Mouse (Mus musculus): ENCODE measurements at regions not wholly inside any gene's neighbourhood (a gene's known extent, or its start where the extent isn't known, plus 50 kb on each side); places are given as distances from the start of the nearest gene placed in this dataset.
A peak's percentile ranks its signal among the peaks of the same experiment; 100 is the strongest.

GRCm38 (mm10) chr16:3231566-3231965 is 359.3 kb upstream of the Olfr161 start:
- Histone ChIP-seq H3K4me1 (no peaks in the 10 kb centered on the region), H3K36me3 (replicated peaks) (0 out of 2 replicates have a peak, but pooled peaks cover 3% of the 10 kb centered on the region), H3K9ac (no peak overlapping the region), H3K9me3 (peaks cover 52% of the 10 kb centered on the region), H3K27me3 (no peaks in the 10 kb centered on the region), H3K4me2 (no peak overlapping the region), H3K27ac (no peak overlapping the region), H3K4me3 (replicated peaks) (no peak overlapping the region)
- 70% methylated on average over 3 of the region's 3 CpGs for WGBS
- ATAC-seq (ENCODE audit: low FRiP score), result peak; percentile 55; the same call in 1 of the 2 replicates

- Histone ChIP-seq H3K9me3 (peaks cover 59% of the 10 kb centered on the region), H3K4me2 (no peak overlapping the region), H3K27me3 (no peaks in the 10 kb centered on the region), H3K4me3 (replicated peaks) (no peak overlapping the region), H3K36me3 (replicated peaks) (0 out of 2 replicates have a peak, but pooled peaks cover 3% of the 10 kb centered on the region), H3K27ac (no peak overlapping the region), H3K9ac (no peak overlapping the region), H3K4me1 (no peaks in the 10 kb centered on the region)
- WGBS, result 41% methylated on average over 2 of the region's 2 CpGs
- ATAC-seq (ENCODE audit: low FRiP score), result 0 out of 2 replicates have a peak, but pooled peaks have one; percentile 15
Measured at GRCm38 (mm10) chr16:3232610-3233009, 358.2 kb upstream of the Olfr161 start.

GRCm38 (mm10) chr16:3234063-3234462 is 356.8 kb upstream of the Olfr161 start:
- H3K36me3 ChIP-seq (replicated peaks), result 0 out of 2 replicates have a peak, but pooled peaks cover 3% of the 10 kb centered on the region
- H3K4me3 ChIP-seq (replicated peaks), result no peak overlapping the region
- peaks cover 70% of the 10 kb centered on the region for H3K9me3 ChIP-seq
- WGBS, result 57% methylated on average over 2 of the region's 2 CpGs
- H3K27me3 ChIP-seq, result no peaks in the 10 kb centered on the region
- no peak overlapping the region for H3K4me2 ChIP-seq
- H3K4me1 ChIP-seq, result no peaks in the 10 kb centered on the region
- peak; percentile 43 for ATAC-seq (ENCODE audit: low FRiP score)
- H3K27ac ChIP-seq, result no peak overlapping the region
- no peak overlapping the region for H3K9ac ChIP-seq

GRCm38 (mm10) chr16:3240982-3241719 is 349.7 kb upstream of the Olfr161 start:
- peaks cover 63% of the 10 kb centered on the region for H3K9me3 ChIP-seq
- H3K4me3 ChIP-seq (replicated peaks), result no peak overlapping the region
- H3K27me3 ChIP-seq, result no peaks in the 10 kb centered on the region
- no peaks in the 10 kb centered on the region for H3K4me1 ChIP-seq
- no peaks in the 10 kb centered on the region for H3K36me3 ChIP-seq (replicated peaks)
- 72% methylated on average over 5 of the region's 5 CpGs for WGBS
- H3K27ac ChIP-seq, result no peak overlapping the region
- H3K4me2 ChIP-seq, result no peak overlapping the region
- ATAC-seq (ENCODE audit: low FRiP score), result no peak
- H3K9ac ChIP-seq, result no peak overlapping the region

- Histone ChIP-seq H3K36me3 (replicated peaks) (no peaks in the 10 kb centered on the region), H3K27me3 (no peaks in the 10 kb centered on the region), H3K4me3 (replicated peaks) (no peak overlapping the region), H3K9ac (no peak overlapping the region), H3K4me2 (no peak overlapping the region), H3K4me1 (no peaks in the 10 kb centered on the region), H3K9me3 (peaks cover 60% of the 10 kb centered on the region), H3K27ac (no peak overlapping the region)
- no peak for ATAC-seq (ENCODE audit: low FRiP score)
- 71% methylated on average over 1 of the region's 1 CpGs for WGBS
Measured at GRCm38 (mm10) chr16:3241939-3242338, 348.9 kb upstream of the Olfr161 start.

- Histone ChIP-seq H3K27me3 (no peaks in the 10 kb centered on the region), H3K4me2 (no peak overlapping the region), H3K4me3 (replicated peaks) (no peak overlapping the region), H3K36me3 (replicated peaks) (no peaks in the 10 kb centered on the region), H3K27ac (no peak overlapping the region), H3K9me3 (peaks cover 27% of the 10 kb centered on the region), H3K4me1 (no peaks in the 10 kb centered on the region), H3K9ac (no peak overlapping the region)
- no peak for ATAC-seq (ENCODE audit: low FRiP score)
Measured at GRCm38 (mm10) chr16:3246422-3246821, 344.4 kb upstream of the Olfr161 start.

GRCm38 (mm10) chr16:3247006-3247754 is 343.7 kb upstream of the Olfr161 start:
- Histone ChIP-seq H3K27ac (no peak overlapping the region), H3K9ac (no peak overlapping the region), H3K27me3 (no peaks in the 10 kb centered on the region), H3K36me3 (replicated peaks) (no peaks in the 10 kb centered on the region), H3K9me3 (peaks cover 21% of the 10 kb centered on the region), H3K4me1 (no peaks in the 10 kb centered on the region), H3K4me3 (replicated peaks) (no peak overlapping the region), H3K4me2 (no peak overlapping the region)
- WGBS, result 37% methylated on average over 2 of the region's 2 CpGs
- no peak for ATAC-seq (ENCODE audit: low FRiP score)

GRCm38 (mm10) chr16:3247755-3248110 is 343.1 kb upstream of the Olfr161 start:
- H3K9ac ChIP-seq, result no peak overlapping the region
- no peak overlapping the region for H3K4me3 ChIP-seq (replicated peaks)
- no peak overlapping the region for H3K27ac ChIP-seq
- H3K27me3 ChIP-seq, result no peaks in the 10 kb centered on the region
- 52% methylated on average over 2 of the region's 2 CpGs for WGBS
- no peak for ATAC-seq (ENCODE audit: low FRiP score)
- no peak overlapping the region for H3K4me2 ChIP-seq
- H3K36me3 ChIP-seq (replicated peaks), result no peaks in the 10 kb centered on the region
- H3K9me3 ChIP-seq, result peaks cover 21% of the 10 kb centered on the region
- H3K4me1 ChIP-seq, result no peaks in the 10 kb centered on the region

- no peak overlapping the region for H3K4me2 ChIP-seq
- no peak overlapping the region for H3K27ac ChIP-seq
- no peak overlapping the region for H3K4me3 ChIP-seq (replicated peaks)
- ATAC-seq (ENCODE audit: low FRiP score), result no peak
- 34% methylated on average over 1 of the region's 1 CpGs for WGBS
- H3K27me3 ChIP-seq, result no peaks in the 10 kb centered on the region
- H3K9me3 ChIP-seq, result peaks cover 26% of the 10 kb centered on the region
- no peaks in the 10 kb centered on the region for H3K36me3 ChIP-seq (replicated peaks)
- no peaks in the 10 kb centered on the region for H3K4me1 ChIP-seq
- no peak overlapping the region for H3K9ac ChIP-seq
Measured at GRCm38 (mm10) chr16:3253885-3254284, 337.0 kb upstream of the Olfr161 start.

- Histone ChIP-seq H3K4me2 (no peak overlapping the region), H3K9me3 (peaks cover 32% of the 10 kb centered on the region)
Measured at GRCm38 (mm10) chr16:3256051-3256450, 334.8 kb upstream of the Olfr161 start.

GRCm38 (mm10) chr16:3265351-3265750 is 325.5 kb upstream of the Olfr161 start:
- Histone ChIP-seq H3K4me2 (no peak overlapping the region), H3K9me3 (peaks cover 53% of the 10 kb centered on the region), H3K9ac (no peak overlapping the region), H3K4me1 (no peaks in the 10 kb centered on the region), H3K36me3 (replicated peaks) (no peaks in the 10 kb centered on the region), H3K27ac (no peak overlapping the region), H3K4me3 (replicated peaks) (no peak overlapping the region), H3K27me3 (no peaks in the 10 kb centered on the region)
- ATAC-seq (ENCODE audit: low FRiP score), result no peak
- 87% methylated on average over 1 of the region's 1 CpGs for WGBS

More at GRCm38 (mm10) chr16:3256051-3256450, 334.8 kb upstream of the Olfr161 start:
- ATAC-seq (ENCODE audit: low FRiP score), result no peak
- Histone ChIP-seq H3K27ac (no peak overlapping the region), H3K4me1 (no peaks in the 10 kb centered on the region), H3K4me3 (replicated peaks) (no peak overlapping the region), H3K27me3 (no peaks in the 10 kb centered on the region), H3K9ac (no peak overlapping the region), H3K36me3 (replicated peaks) (no peaks in the 10 kb centered on the region)

- Histone ChIP-seq H3K27me3 (no peaks in the 10 kb centered on the region), H3K4me3 (replicated peaks) (no peak overlapping the region), H3K9ac (no peak overlapping the region), H3K27ac (no peak overlapping the region), H3K4me1 (no peaks in the 10 kb centered on the region), H3K9me3 (peaks cover 66% of the 10 kb centered on the region), H3K4me2 (no peak overlapping the region), H3K36me3 (replicated peaks) (no peaks in the 10 kb centered on the region)
- WGBS, result 52% methylated on average over 2 of the region's 2 CpGs
- ATAC-seq (ENCODE audit: low FRiP score), result peak; percentile 57
Measured at GRCm38 (mm10) chr16:3271819-3272490, 318.9 kb upstream of the Olfr161 start.
